Mouse (Mus musculus): Measurements from ENCODE around the gene Mcmbp.
"Not testable (repeated sequence)": the region's sequence is repeated elsewhere in the genome, so short reads cannot be mapped to it uniquely, and the experiment has no call there.

Gene Mcmbp

GRCm38 (mm10) chr7:128717991-128718390 is 22.3 kb downstream of the Mcmbp start:
- DNase-seq (ENCODE audit: low read depth, low spot score) = no peak

GRCm38 (mm10) chr7:128705735-128706134 is 34.6 kb downstream of the Mcmbp start:
- peak; percentile 81 for DNase-seq (ENCODE audit: low read depth, low spot score)

- DNase-seq (ENCODE audit: low read depth, low spot score) = not testable (repeated sequence)
These were observed 40.3 kb downstream of the Mcmbp start for GRCm38 (mm10) chr7:128699959-128700358.

- no peak for DNase-seq (ENCODE audit: low read depth, low spot score)
These were observed 45.4 kb downstream of the Mcmbp start for GRCm38 (mm10) chr7:128694848-128695247.

GRCm38 (mm10) chr7:128692163-128692562 is 48.1 kb downstream of the Mcmbp start:
- no peak for DNase-seq (ENCODE audit: low read depth, low spot score)

GRCm38 (mm10) chr7:128690796-128691195 is 49.5 kb downstream of the Mcmbp start:
- DNase-seq (ENCODE audit: low read depth, low spot score) = peak; percentile 96

GRCm38 (mm10) chr7:128690070-128690469 is 50.2 kb downstream of the Mcmbp start:
- DNase-seq (ENCODE audit: low read depth, low spot score) = peak; percentile 95

- DNase-seq (ENCODE audit: low read depth, low spot score) = peak; percentile 66
These were observed 50.9 kb downstream of the Mcmbp start for GRCm38 (mm10) chr7:128689347-128689746.

GRCm38 (mm10) chr7:128687821-128688564 is 52.3 kb downstream of the Mcmbp start:
- peak; percentile 92 for DNase-seq (ENCODE audit: low read depth, low spot score)

GRCm38 (mm10) chr7:128678546-128678945 is 61.7 kb downstream of the Mcmbp start:
- DNase-seq (ENCODE audit: low read depth, low spot score) = no peak

- DNase-seq (ENCODE audit: low read depth, low spot score) = peak; percentile 90
These were observed 67.8 kb downstream of the Mcmbp start for GRCm38 (mm10) chr7:128672408-128673010.

GRCm38 (mm10) chr7:128671952-128672351 is 68.3 kb downstream of the Mcmbp start:
- peak; percentile 98 for DNase-seq (ENCODE audit: low read depth, low spot score)

- no peak for DNase-seq (ENCODE audit: low read depth, low spot score)
These were observed 71.5 kb downstream of the Mcmbp start for GRCm38 (mm10) chr7:128668831-128669230.

GRCm38 (mm10) chr7:128667788-128668187 is 72.5 kb downstream of the Mcmbp start:
- DNase-seq (ENCODE audit: low read depth, low spot score) = no peak

- no peak for DNase-seq (ENCODE audit: low read depth, low spot score)
These were observed 75.4 kb downstream of the Mcmbp start for GRCm38 (mm10) chr7:128664861-128665377.

GRCm38 (mm10) chr7:128663906-128664305 is 76.4 kb downstream of the Mcmbp start:
- no peak for DNase-seq (ENCODE audit: low read depth, low spot score)

GRCm38 (mm10) chr7:128656970-128657369 is 83.3 kb downstream of the Mcmbp start:
- no peak for DNase-seq (ENCODE audit: low read depth, low spot score)
